Mouse (Mus musculus) erythroblast, embryonic 14.5 days (primary cell): ENCODE results near the gene Klf6. TPM values are rescaled to one million over a fixed set of nuclear protein-coding genes. Genes with fewer than 3 reads are reported as not detected.

Experiments used
- H3K27me3 ChIP-seq: 2 replicates; pipeline ENCODE4 v1.6.1; 2012; ENCODE audit warnings: inconsistent platforms; ENCODE audit not compliant: control insufficient read depth
- H3K36me3 ChIP-seq: 2 replicates; pipeline ENCODE4 v1.6.1; 2012; ENCODE audit warnings: mild to moderate bottlenecking, inconsistent platforms; ENCODE audit not compliant: control insufficient read depth
- H3K4me1 ChIP-seq: 2 replicates; pipeline ENCODE4 v1.6.1; 2012; ENCODE audit warnings: inconsistent platforms; ENCODE audit not compliant: control insufficient read depth
- H3K4me3 ChIP-seq: replicated peaks from 2 replicates; pipeline ENCODE3; 2012; ENCODE audit warnings: moderate library complexity, mild to moderate bottlenecking, inconsistent platforms
- H3K9me3 ChIP-seq: 2 replicates; pipeline ENCODE4 v1.6.1; 2012; ENCODE audit warnings: low read length, inconsistent platforms, mixed read lengths; ENCODE audit not compliant: control insufficient read depth
- GATA1 ChIP-seq: IDR thresholded peaks from 2 replicates; pipeline ENCODE4 v1.6.1; 2012; ENCODE audit warnings: low read length, inconsistent platforms, mixed read lengths
- TAL1 ChIP-seq: IDR thresholded peaks from 3 replicates; pipeline ENCODE4 v1.6.1; 2012; ENCODE audit warnings: low read length, inconsistent platforms, mixed read lengths
- polyA plus RNA-seq: library from polyadenylated mRNA; stranded (reverse); fragments of >175 nt; gene quantifications from 2 replicates; pipeline ENCODE4 v1.2.3, GENCODE M21; 2012

Klf6 gene
- polyA plus RNA-seq, 1 experiment = 3.4 TPM

DNA sequence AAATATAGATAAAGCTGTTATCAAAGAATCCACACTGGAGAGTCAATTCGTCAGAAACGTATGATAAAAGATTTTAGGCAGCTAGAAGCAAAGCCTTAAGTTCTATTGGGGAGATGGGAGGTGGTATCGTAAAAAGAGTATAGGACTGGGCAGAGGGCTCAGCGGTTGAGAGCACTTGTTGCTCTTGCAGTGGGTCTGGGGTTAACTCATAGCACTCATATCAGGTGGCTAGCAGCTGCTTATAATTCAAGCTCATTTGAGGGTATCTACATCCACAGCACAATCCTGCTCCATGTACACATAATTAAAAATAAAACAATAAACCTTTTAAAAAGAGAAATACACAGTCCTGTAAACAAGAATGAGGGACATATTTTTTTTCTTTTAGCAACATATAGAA is 58.7 kb downstream of the Klf6 start:
- H3K4me3 ChIP-seq = no peak overlapping the region
- no peak for TF ChIP-seq GATA1
- TF ChIP-seq TAL1 = no peak
- no peaks in the 10 kb centered on the region for H3K4me1 ChIP-seq
- no peaks in the 10 kb centered on the region for H3K27me3 ChIP-seq
- H3K36me3 ChIP-seq = no peaks in the 10 kb centered on the region
- H3K9me3 ChIP-seq = no peaks in the 10 kb centered on the region
